Mouse (Mus musculus): ENCODE data around the gene Gm17631.
"Not testable (repeated sequence)": the region's sequence is repeated elsewhere in the genome, so short reads cannot be mapped to it uniquely, and the experiment has no call there.

The Gm17631 gene

DNA sequence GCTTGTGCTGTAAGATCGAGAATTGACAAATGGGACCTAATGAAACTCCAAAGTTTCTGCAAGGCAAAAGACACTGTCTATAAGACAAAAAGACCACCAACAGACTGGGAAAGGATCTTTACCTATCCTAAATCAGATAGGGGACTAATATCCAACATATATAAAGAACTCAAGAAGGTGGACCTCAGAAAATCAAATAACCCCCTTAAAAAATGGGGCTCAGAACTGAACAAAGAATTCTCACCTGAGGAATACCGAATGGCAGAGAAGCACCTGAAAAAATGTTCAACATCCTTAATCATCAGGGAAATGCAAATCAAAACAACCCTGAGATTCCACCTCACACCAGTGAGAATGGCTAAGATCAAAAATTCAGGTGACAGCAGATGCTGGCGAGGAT is at the start of gene Gm17631:
TSS of gene Gm17631 (plus strand) at position 301 of the 400 bp plus-strand sequence.
- DNase-seq (ENCODE audit: low spot score) = not testable (repeated sequence)

DNA sequence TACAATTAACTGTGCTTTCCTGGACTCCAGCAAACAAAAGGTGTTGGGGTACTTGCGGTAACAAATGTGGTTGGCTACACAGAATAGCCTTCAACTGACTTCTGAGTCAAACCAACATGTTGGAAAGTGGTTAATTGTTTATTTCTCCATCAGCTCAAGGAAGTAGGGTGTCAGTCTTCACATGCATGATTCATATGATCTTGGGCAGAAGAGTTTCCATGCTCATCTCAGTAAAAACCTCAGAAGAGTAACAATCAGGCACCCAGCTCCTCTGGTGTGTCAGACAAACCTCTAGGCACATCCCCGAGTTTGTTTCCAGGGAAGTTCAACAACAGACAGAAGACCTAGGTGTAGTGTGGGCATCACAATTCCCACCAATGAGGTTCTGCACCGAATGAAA is 44.7 kb upstream of the Gm17631 start:
- no peak for DNase-seq (ENCODE audit: low spot score)

DNA sequence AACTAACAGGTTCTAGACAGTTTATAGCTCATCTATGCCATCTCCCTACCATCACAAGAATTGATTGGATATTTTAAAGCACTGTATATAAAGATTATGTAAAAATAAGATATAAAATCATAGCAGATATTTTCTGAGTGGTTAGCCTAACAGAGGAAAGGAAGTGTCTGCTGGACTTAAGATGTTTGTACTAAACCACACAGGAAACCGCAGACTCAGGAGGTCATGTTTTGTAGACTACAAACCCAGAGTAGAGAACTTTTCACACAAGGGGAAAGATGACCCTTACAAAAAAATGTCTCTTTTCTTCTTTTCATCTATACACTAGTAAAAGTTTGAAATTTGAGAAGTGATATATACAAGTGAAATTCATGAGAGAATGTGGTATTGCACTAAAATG is 38.4 kb upstream of the Gm17631 start:
- DNase-seq (ENCODE audit: low spot score) = no peak

DNA sequence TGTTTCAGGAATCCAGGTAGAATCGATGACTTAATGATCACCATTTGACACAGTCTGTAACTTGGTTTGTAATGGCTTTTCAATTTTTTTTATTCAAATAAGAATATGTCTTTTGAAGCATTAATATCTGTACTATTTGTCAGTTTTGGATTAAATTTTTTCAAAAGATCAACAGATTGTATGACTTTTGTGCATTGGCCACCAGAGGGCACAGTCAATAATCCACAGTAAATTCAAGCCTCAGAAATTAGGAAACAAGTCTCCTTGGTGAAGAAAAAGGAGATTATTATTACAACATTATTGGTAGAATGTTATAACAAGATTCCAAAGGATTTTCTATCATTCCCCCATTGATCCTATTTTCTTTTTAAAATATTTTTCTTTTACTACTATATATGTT is 36.9 kb upstream of the Gm17631 start:
- DNase-seq (ENCODE audit: low spot score) = no peak

DNA sequence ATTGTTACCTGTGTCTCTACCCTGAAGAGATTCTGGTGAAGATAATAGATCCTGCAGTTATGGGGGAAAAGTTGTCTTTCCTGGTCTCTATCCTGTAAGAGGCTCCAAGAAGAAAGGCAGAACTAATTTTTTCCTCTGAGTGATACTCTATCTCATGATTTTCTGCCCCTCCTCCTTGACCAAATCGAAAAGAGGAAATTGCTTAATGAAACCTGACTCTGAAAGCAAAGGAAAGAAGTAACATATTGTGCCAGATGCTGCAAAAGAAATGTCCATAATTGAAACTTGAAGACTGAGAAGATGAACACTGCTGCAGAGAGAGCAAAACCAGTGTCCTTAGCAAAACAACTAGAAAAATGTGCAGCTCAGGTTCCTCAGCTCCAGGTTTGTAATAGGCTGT is 14.1 kb downstream of the Gm17631 start, which contains the start of gene Klra17:
TSS of gene Klra17 (minus strand) at position 124 of the 400 bp plus-strand sequence.
- no peak for DNase-seq (ENCODE audit: low spot score)

DNA sequence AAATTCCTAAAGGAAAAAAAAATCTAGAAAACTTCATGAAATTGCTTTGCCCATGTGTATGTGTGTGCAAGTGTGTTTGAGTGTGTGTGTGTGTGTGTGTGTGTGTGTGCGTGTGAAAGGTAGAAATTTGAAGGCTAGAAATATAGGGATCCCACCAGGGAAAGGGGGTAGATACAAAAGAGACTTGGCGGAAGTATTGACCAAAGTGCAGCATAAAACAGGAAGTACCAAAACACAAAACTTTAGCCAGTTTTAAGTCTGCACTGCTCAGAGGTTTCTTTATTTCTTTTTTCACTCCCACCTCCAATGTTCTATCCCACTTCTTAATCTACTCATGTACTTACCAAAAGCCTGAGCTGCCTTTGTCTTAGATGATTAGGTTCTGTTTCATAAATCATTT is 20.1 kb downstream of the Gm17631 start:
- DNase-seq (ENCODE audit: low spot score) = no peak
